Mouse (Mus musculus) forebrain, embryonic 13.5 days (tissue): ENCODE data around the gene Gprc5b. TPM values are rescaled to one million over a fixed set of nuclear protein-coding genes. Genes with fewer than 3 reads are reported as not detected.

Experiments
- ATAC-seq: fragments of 200-750 bp; cut with Nextera tagmentation; 2 replicates; pipeline ENCODE4 v1.8.0; 2017
- H3K27ac ChIP-seq: fragments of 300-500 bp; sonication (generic); 2 replicates; pipeline ENCODE4 v1.5.1; 2015; ENCODE audit warnings: inconsistent platforms, mild to moderate bottlenecking, moderate library complexity
- H3K27me3 ChIP-seq: fragments of 300-500 bp; sonication (generic); 2 replicates; pipeline ENCODE4 v1.6.1; 2015; ENCODE audit warnings: mild to moderate bottlenecking, inconsistent platforms
- H3K36me3 ChIP-seq: fragments of 300-500 bp; sonication (generic); 2 replicates; pipeline ENCODE4 v1.6.1; 2015; ENCODE audit warnings: mild to moderate bottlenecking, inconsistent platforms; ENCODE audit not compliant: poor library complexity, severe bottlenecking
- H3K4me1 ChIP-seq: fragments of 300-500 bp; sonication (generic); 2 replicates; pipeline ENCODE4 v1.6.1; 2015; ENCODE audit warnings: inconsistent platforms
- H3K4me2 ChIP-seq: fragments of 300-500 bp; sonication (generic); 2 replicates; pipeline ENCODE4 v1.6.1; 2015; ENCODE audit warnings: inconsistent platforms, mild to moderate bottlenecking, moderate library complexity
- H3K4me3 ChIP-seq: fragments of 300-500 bp; sonication (generic); 2 replicates; pipeline ENCODE4 v1.5.1; 2015; ENCODE audit warnings: mild to moderate bottlenecking, inconsistent platforms
- H3K9ac ChIP-seq: fragments of 300-500 bp; sonication (generic); 2 replicates; pipeline ENCODE4 v1.6.1; 2015; ENCODE audit warnings: mild to moderate bottlenecking, inconsistent platforms
- H3K9me3 ChIP-seq: fragments of 300-500 bp; sonication (generic); replicated peaks from 2 replicates; pipeline ENCODE4 v1.6.1; 2016; ENCODE audit warnings: inconsistent platforms
- WGBS: fragments of 180-500 bp; shearing (Covaris S2); methylation state at CpG from one replicate; pipeline ENCODE4 v1.1.7; 2015; 5-methylcytosine and 5-hydroxymethylcytosine counted together
- polyA plus RNA-seq: library from polyadenylated mRNA; unstranded; fragments of >200 nt; fragmentation: Nextera tagmentation; extraction: Ambion mirVana; gene quantifications from 2 replicates; pipeline ENCODE4 v1.2.1, GENCODE M21; 2015

Gene Gprc5b
- polyA plus RNA-seq, 1 experiment from 2014 or later = 8.4 TPM

DNA sequence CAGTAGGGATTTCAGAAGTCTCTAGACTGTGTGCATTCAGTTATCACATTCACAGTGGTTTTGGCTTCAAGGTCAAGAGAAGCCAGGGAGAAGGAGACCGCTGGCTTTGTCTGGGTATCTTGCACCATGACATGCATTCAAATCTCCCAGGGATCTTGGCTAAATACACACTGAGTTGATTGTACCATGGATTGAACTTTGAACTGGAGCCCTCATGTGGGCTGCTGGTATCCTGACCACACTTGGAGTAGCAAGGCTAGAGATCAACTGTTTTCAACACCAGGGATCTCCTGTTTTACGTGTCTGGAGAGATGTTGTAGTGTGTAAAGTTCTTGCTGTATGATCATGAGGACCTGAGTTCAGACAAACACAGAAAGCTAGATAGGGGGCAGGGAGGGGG, 4.8 kb upstream of the Gprc5b start:
- Histone ChIP-seq H3K27me3 (peaks cover 6% of the 10 kb centered on the region; the same call in 1 of the 2 replicates), H3K27ac (no peak overlapping the region), H3K9me3 (no peaks in the 10 kb centered on the region), H3K4me2 (no peak overlapping the region), H3K4me3 (no peak overlapping the region), H3K9ac (no peak overlapping the region), H3K36me3 (no peaks in the 10 kb centered on the region), H3K4me1 (peaks cover 15% of the 10 kb centered on the region)
- ATAC-seq = no peak
- WGBS = 86% methylated on average over 2 of the region's 2 CpGs

DNA sequence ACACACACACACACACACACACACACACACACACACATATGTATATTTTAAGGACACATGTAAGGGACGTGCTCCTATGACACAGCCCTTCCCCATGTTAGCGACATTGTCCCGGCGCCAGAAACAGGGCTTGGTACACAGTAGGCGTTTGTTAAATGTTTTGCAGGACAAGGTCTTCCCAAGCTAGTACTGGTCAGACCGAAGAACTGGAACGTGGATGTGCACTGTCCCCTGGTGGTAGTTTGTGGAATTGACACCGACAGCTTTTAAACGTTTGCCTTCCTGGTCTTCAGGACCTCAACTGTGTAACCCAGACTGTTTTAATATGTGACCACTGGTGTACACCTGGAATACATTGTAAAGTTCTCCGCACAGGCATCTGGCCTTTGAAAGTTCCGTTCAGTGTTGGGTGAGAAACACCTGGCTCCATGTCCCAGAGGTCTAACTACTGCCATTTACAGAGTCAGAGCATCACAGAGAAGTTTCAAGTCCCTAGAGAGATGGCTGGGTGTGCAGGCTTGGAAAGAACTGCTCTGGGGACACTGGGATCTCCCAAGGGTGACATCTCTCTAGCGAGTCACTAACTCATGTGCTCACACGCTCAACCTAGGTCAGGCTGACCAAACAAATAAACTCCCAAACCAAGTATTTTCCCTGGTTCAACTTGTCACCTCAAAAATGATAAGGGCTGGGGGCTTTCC, 1.3 kb upstream of the Gprc5b start:
- Histone ChIP-seq H3K36me3 (no peaks in the 10 kb centered on the region), H3K27ac (no peak overlapping the region), H3K4me1 (peaks cover 44% of the 10 kb centered on the region), H3K9me3 (no peaks in the 10 kb centered on the region), H3K4me3 (no peak overlapping the region), H3K27me3 (peaks cover 6% of the 10 kb centered on the region; the same call in 1 of the 2 replicates), H3K9ac (no peak overlapping the region), H3K4me2 (peak overlapping the region; percentile 90)
- ATAC-seq = peak; percentile 36
- WGBS = 10% methylated on average over 13 of the region's 13 CpGs

DNA sequence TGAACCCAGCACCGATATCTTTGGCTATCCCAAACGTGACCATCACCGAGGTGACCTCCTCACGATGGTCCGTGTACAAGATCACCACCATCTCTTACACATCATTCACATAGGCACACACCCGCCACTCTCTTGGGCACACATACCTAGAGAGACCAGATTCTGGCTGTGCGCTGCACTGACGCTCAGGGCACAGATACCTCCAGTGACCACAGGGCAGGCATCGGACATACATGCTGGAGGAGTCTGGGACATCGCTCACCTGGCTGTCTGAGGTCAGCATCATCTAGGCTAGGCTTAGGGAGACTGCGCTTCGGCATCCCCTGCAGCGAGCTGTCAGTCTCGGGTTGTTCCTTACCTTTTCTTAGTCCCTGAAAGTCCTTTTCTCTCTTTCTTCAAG, 660 bp upstream of the Gprc5b start:
- Histone ChIP-seq H3K9me3 (no peaks in the 10 kb centered on the region), H3K4me1 (peaks cover 51% of the 10 kb centered on the region), H3K27me3 (peaks cover 6% of the 10 kb centered on the region; the same call in 1 of the 2 replicates), H3K4me2 (peak overlapping the region; percentile 90), H3K9ac (peak overlapping the region; percentile 79), H3K27ac (no peak overlapping the region), H3K4me3 (peak overlapping the region; percentile 66), H3K36me3 (no peaks in the 10 kb centered on the region)
- 7% methylated on average over 14 of the region's 14 CpGs for WGBS
- ATAC-seq = peak; percentile 22

DNA sequence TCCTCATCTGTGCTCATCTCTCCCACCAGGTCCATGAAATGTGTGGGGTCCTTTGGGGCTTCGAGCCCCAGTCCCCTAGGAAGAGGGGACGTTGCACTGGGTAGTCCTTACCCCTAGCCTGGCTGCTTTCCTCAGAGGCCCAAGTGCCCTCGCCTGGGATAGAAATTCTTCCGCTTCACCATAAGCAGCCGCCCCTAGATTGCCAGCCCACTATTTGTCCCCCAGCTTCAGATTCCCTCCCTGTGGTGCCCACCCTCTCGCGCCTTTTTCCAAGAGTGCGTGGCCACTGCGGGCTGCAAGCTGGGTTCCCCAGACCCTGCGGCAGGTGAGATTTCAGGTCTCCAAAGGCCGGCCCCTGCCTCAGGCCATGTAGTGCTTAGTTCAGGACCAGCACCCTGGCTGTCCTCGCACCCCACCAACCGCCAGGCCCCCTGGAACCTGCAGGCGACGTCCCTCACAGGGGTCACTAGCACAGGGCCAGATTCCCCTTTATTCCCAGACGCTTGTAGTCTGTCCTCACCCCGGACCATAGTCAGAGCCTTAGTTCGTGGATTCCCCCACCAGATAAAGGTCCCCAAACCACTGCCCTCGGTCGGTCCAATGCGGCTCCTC, 674 bp downstream of the Gprc5b start:
- H3K36me3 ChIP-seq = no peaks in the 10 kb centered on the region
- H3K9ac ChIP-seq = peak overlapping the region; percentile 79
- peak; percentile 4 for ATAC-seq
- peak overlapping the region; percentile 85 for H3K27ac ChIP-seq
- H3K4me1 ChIP-seq = peaks cover 64% of the 10 kb centered on the region
- peak overlapping the region; percentile 66 for H3K4me3 ChIP-seq
- H3K9me3 ChIP-seq = no peaks in the 10 kb centered on the region
- peaks cover 6% of the 10 kb centered on the region; the same call in 1 of the 2 replicates for H3K27me3 ChIP-seq
- under 1% methylated on average over 21 of the region's 21 CpGs for WGBS
- peak overlapping the region; percentile 90 for H3K4me2 ChIP-seq

DNA sequence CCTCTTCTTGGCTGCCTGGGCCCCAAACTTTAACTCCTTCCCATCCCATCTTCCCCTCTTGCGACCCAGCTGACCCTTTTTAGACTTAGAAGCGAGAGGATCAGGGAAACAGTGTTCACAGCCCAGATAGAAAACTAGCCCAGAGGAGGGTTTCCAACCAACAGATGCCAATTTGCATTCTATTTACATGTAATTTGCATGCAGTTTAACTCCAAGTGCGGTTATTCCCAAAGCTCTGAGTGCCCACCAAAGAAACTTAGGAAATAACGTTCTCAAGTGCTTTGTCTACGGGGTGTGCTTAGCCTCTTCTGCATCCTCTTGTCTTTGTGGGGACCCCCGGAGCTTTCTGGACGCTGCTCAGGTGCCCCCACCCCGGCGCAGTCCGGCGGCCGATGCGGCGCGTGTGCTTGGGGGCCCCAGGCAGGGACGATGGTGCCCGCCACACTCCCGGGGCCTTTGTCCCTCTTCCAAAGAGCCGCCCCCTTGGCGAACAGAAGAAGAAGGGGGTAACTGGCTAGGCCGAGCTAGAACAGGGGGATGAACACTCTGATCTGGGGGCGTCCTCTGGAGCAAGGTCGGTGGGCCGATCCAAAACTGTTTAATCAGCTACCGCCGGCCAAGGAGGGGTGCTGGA, 1.3 kb downstream of the Gprc5b start:
- H3K27ac ChIP-seq = peak overlapping the region; percentile 85
- WGBS = under 1% methylated on average over 26 of the region's 26 CpGs
- ATAC-seq = peak; percentile 16

DNA sequence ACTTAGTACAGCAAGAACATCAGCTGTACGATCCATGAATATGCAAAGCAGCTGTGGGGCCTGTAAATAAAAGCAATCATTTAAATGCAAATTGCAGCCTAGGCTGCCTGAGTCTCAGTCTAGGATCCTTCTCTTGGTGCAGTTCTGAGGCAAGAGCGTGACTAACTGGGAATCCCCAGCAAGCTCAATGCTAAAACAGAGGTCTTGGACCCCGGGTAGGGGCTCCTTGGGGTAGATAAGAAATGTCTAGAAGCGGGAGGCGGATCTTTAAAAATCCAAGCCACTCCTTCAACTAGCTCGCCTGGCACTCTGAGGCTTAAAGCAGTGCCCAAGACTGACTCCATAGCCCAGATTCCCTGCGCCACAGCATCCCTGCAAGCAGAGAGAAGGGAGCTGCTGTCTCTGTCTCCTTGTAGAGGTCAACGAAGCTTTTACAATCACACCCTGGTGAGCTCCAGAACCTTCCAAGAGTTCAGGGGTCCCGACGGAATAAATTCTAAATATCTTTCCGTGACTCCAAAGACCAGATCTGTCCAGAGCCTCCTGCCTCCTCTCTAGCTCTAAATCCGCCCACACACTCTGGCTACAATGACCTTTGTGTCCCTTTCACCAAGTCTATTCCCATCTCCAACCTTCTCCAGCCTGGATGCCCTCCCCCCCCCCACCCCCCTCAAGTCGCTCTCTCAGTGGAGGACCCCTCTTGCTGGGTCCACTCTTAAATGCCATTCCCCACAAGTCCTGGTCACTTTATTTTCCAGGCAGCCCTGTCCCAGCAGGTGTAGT, 2.2 kb downstream of the Gprc5b start:
- Histone ChIP-seq H3K4me3 (peak overlapping the region; percentile 66), H3K27ac (peak overlapping the region; percentile 85), H3K9ac (peak overlapping the region; percentile 79), H3K36me3 (no peaks in the 10 kb centered on the region), H3K27me3 (peaks cover 6% of the 10 kb centered on the region; the same call in 1 of the 2 replicates), H3K4me1 (peaks cover 69% of the 10 kb centered on the region), H3K4me2 (peak overlapping the region; percentile 90), H3K9me3 (no peaks in the 10 kb centered on the region)
- peak; percentile 23 for ATAC-seq
- 13% methylated on average over 13 of the region's 13 CpGs for WGBS

More for the DNA sequence above, 1.3 kb downstream of the Gprc5b start:
- no peaks in the 10 kb centered on the region for H3K9me3 ChIP-seq
- H3K4me2 ChIP-seq = peak overlapping the region; percentile 90
- H3K9ac ChIP-seq = peak overlapping the region; percentile 79
- H3K4me1 ChIP-seq = peaks cover 67% of the 10 kb centered on the region
- H3K4me3 ChIP-seq = peak overlapping the region; percentile 66
- H3K36me3 ChIP-seq = no peaks in the 10 kb centered on the region
- peaks cover 6% of the 10 kb centered on the region; the same call in 1 of the 2 replicates for H3K27me3 ChIP-seq

DNA sequence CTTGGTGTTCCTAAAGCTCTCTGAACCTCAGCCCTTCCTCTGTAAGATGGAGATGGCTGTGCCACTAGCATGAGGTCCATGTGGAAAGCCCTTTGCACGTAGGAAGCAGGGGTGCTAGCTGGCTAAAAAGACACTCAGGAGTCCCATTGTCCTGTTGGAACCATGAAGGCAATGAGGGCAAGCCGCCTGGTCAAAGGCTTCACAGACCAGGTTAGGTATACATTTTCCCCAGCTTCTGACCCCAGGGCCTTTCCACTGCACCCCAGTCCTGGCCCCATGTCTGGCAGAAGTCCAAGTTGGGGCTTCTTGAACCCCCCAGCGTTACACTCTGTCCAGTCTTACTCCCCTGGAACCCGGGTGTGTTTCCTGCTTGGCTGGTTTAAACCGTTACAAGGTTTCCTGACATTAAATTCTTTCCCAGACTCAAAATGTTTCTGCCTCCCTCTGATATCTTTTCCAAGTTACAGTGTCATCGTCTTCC, 2.9 kb downstream of the Gprc5b start:
- H3K9me3 ChIP-seq = no peaks in the 10 kb centered on the region
- peak overlapping the region; percentile 90 for H3K4me2 ChIP-seq
- 16% methylated on average over 6 of the region's 6 CpGs for WGBS
- no peak for ATAC-seq
- H3K4me3 ChIP-seq = peak overlapping the region; percentile 66
- peaks cover 74% of the 10 kb centered on the region for H3K4me1 ChIP-seq
- peak overlapping the region; percentile 85 for H3K27ac ChIP-seq
- H3K9ac ChIP-seq = no peak overlapping the region
- H3K36me3 ChIP-seq = no peaks in the 10 kb centered on the region
- H3K27me3 ChIP-seq = peaks cover 6% of the 10 kb centered on the region; the same call in 1 of the 2 replicates

DNA sequence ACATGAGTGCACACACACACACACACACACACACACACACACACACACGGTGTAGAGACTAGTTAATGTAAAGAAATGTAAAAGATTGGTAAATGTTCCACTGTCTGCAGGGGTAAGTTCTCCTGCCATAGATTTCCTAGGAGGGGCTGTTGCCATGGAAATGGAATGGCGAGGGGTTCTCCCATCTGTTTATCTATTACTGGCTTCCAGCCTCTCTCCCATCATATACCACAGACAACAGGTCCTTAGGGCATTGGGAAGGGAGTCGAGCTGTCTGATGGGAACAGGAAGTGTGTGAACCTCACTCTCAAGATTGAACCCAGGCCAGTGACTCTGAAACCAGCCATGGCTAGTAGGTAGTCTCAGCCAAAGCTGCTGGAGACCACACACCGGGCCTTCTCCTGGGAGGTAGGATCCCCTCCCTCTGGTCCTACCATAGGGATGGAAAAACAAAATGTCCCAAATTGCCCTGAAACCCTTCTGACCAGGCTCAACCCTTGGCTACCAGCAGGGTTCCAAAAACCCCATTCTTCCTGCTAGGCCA, 3.6 kb downstream of the Gprc5b start:
- no peak for ATAC-seq
- Histone ChIP-seq H3K4me1 (peaks cover 75% of the 10 kb centered on the region), H3K9me3 (no peaks in the 10 kb centered on the region), H3K4me2 (peak overlapping the region; percentile 90), H3K27ac (peak overlapping the region; percentile 85; the same call in 1 of the 2 replicates), H3K4me3 (no peak overlapping the region), H3K9ac (no peak overlapping the region), H3K36me3 (no peaks in the 10 kb centered on the region), H3K27me3 (no peaks in the 10 kb centered on the region)
- 47% methylated on average over 4 of the region's 4 CpGs for WGBS

DNA sequence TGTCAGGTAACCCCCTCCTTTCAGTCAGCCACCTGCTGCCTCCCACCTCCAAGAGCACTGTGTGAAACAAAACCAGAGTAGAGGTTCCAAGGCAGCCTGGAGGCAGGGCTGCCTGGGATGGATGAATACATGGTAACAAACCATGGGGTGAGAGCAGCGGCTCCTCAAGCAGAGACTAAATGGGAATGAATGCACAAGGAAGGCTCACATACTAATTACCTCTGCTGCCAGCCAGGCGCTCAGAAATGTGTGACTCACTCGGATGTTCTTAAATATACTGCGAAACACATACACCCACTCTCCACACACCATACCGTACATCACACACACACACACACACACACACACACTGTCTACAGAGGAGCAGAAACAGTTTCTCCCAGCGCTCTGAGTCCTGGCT, 4.7 kb downstream of the Gprc5b start:
- 50% methylated on average over 6 of the region's 6 CpGs for WGBS
- peaks cover 78% of the 10 kb centered on the region for H3K4me1 ChIP-seq

DNA sequence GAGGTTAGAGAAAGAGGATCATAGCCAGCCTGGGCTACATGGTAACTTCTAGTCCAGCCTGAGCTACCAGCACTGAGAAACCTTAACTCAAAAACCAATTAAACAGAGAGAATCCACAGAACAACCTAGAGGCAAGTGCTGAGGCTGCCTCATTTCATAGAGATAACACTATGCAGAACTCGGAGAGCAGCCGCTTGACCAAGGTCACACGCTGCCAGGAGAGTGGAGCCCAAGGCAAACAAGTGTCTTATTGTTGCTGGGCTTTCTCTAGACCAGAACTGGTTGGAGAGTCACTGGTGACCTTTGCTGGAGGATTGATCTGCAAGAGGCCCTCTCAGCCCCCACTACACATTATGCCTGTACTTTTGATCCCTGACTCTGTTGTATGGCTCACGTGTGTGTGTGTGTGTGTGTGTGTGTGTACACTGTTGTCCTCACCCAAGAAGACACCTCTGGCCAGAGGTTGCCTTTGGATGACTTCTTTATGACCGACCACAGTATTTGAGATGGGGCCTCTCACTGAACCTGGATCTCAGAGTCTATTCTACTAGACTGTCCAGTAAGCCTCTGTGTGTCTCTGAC, 5.6 kb downstream of the Gprc5b start:
- H3K36me3 ChIP-seq = peaks cover under 1% of the 10 kb centered on the region
- peaks cover 72% of the 10 kb centered on the region for H3K4me1 ChIP-seq
- H3K9ac ChIP-seq = no peak overlapping the region
- ATAC-seq = no peak
- H3K4me2 ChIP-seq = no peak overlapping the region
- WGBS = 92% methylated on average over 5 of the region's 5 CpGs
- peak overlapping the region; percentile 70 for H3K27ac ChIP-seq
- H3K4me3 ChIP-seq = no peak overlapping the region
- no peaks in the 10 kb centered on the region for H3K9me3 ChIP-seq
- H3K27me3 ChIP-seq = no peaks in the 10 kb centered on the region

More for the DNA sequence above, 4.7 kb downstream of the Gprc5b start:
- H3K27me3 ChIP-seq = no peaks in the 10 kb centered on the region
- ATAC-seq = peak; percentile 12; the same call in 1 of the 2 replicates
- peak overlapping the region; percentile 25 for H3K4me2 ChIP-seq
- H3K4me3 ChIP-seq = no peak overlapping the region
- no peaks in the 10 kb centered on the region for H3K9me3 ChIP-seq
- no peak overlapping the region for H3K9ac ChIP-seq
- peak overlapping the region; percentile 70 for H3K27ac ChIP-seq
- H3K36me3 ChIP-seq = no peaks in the 10 kb centered on the region

DNA sequence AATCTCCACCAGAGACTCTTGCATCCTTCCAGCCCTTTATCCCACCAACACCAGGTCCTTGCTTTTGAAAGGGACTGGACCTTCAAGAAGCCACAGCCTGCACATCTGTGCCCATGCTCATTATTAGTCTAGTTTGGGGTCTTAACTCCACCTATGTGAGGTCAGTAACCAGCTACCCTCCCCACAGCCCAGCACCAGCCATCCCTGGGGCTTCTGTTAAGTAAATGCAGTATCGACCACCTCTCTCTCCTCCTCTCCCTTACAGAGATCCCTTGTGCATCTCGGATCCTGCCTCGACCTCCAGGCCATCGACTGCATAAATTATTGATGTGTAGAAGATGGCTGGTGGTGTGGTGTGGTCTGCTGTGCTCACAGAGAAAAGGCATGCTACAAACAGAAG, 8.6 kb downstream of the Gprc5b start:
- no peak for ATAC-seq
- Histone ChIP-seq H3K9ac (no peak overlapping the region), H3K4me3 (no peak overlapping the region), H3K9me3 (no peaks in the 10 kb centered on the region), H3K36me3 (peaks cover 31% of the 10 kb centered on the region), H3K4me2 (no peak overlapping the region), H3K27ac (no peak overlapping the region), H3K4me1 (peaks cover 50% of the 10 kb centered on the region), H3K27me3 (no peaks in the 10 kb centered on the region)
- WGBS = 82% methylated on average over 4 of the region's 4 CpGs
